Mouse (Mus musculus) liver, embryonic 15.5 days (tissue): ENCODE results near the gene Apol6. TPM values are rescaled to one million over a fixed set of nuclear protein-coding genes. Genes with fewer than 3 reads are reported as not detected.

Experiments
- polyA plus RNA-seq: library from polyadenylated mRNA; unstranded; fragments of >200 nt; fragmentation: Nextera tagmentation; extraction: Ambion mirVana; gene quantifications from 2 replicates; pipeline ENCODE4 v1.2.1, GENCODE M21; 2015

Gene Apol6
- polyA plus RNA-seq, 1 experiment from 2014 or later = 0.15 TPM

Other genes with a start within 250 kb of the Apol6 start
- 4.0 and 5.4 TPM in 2 replicates for gene Zfp251, start 173.3 kb upstream of the Apol6 start, polyA plus RNA-seq
- 2.0 and 2.2 TPM in 2 replicates for gene Zfp7, start 165.5 kb upstream of the Apol6 start, polyA plus RNA-seq
- gene Gm49527, start 165.4 kb upstream of the Apol6 start, polyA plus RNA-seq = not detected in 2 replicates
- 0.74 and 1.1 TPM in 2 replicates for gene Zfp647, start 119.3 kb upstream of the Apol6 start, polyA plus RNA-seq
- 16.4 and 18.7 TPM in 2 replicates for gene 1110038F14Rik, start 96.2 kb upstream of the Apol6 start, polyA plus RNA-seq
- gene Mb, start 5.9 kb downstream of the Apol6 start, polyA plus RNA-seq = 0.26 and 0.37 TPM in 2 replicates